ENCODE assay signal across 14 mouse cellular contexts in the genomic region with DNA sequence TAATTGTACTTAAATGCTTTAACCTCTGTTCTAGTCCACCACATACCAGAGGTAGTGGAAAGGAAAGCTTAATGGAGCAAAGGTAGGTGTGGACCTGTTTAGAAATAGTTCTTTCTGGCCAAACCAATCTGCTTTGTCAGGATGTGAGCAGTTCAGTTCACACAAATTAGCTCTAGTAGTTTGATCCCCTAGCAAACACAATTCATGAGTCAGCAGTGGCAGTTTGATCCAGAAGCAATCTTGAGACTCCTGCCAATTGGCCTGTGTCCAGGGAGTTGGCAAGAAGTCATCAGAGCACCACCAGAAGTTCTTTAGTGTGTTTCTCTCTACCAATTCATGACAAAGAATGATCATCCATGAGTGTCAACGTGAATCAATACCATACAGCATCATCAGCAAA.
DNase-seq lines count a peak whose midpoint lies in the region; ATAC-seq and TF ChIP-seq lines count a peak whose summit lies in the region.
"Had no signal": no experiment of that assay in that cellular context is flagged by ENCODE, and none has a peak within 500 bp of the region (broad histone marks: within the 10 kb centered on the region; RNA-seq: fewer than 3 reads in every experiment).

No protein-coding gene starts in this region.

- no peak for TF ChIP-seq POLR2A in brain, embryonic 14.5 days (IDR thresholded peaks at IDR 0.05; ENCODE audit: borderline replicate concordance, extremely low read depth, insufficient read depth, insufficient read length, poor library complexity, severe bottlenecking)

- H3K4me3 ChIP-seq in kidney, embryonic 16.5 days (ENCODE audit: low read length): no peak overlapping the region
- H3K4me3 ChIP-seq in embryonic facial prominence, embryonic 10.5 days: no peak overlapping the region
- H3K4me3 ChIP-seq: embryonic facial prominence, embryonic 12.5 days; forebrain, embryonic 10.5 days; heart, embryonic 15.5 days; hindbrain, embryonic 12.5 days had no signal

- H3K9me3 ChIP-seq in kidney, embryonic 16.5 days (ENCODE audit: low read length): no peaks in the 10 kb centered on the region
- no peaks in the 10 kb centered on the region for H3K9me3 ChIP-seq in embryonic facial prominence, embryonic 10.5 days
- H3K9me3 ChIP-seq: embryonic facial prominence, embryonic 12.5 days; forebrain, embryonic 10.5 days; heart, embryonic 15.5 days; hindbrain, embryonic 12.5 days had no signal

- no peaks in the 10 kb centered on the region for H3K4me1 ChIP-seq in kidney, embryonic 16.5 days (ENCODE audit: insufficient read depth, low read length)
- H3K4me1 ChIP-seq in embryonic facial prominence, embryonic 10.5 days: no peaks in the 10 kb centered on the region
- H3K4me1 ChIP-seq: embryonic facial prominence, embryonic 12.5 days; forebrain, embryonic 10.5 days; heart, embryonic 15.5 days; hindbrain, embryonic 12.5 days had no signal

- no peak for ATAC-seq in kidney, embryonic 16.5 days (ENCODE audit: low FRiP score, low TSS enrichment)
- ATAC-seq: intestine, postnatal 0 days had no signal

- H3K36me3 ChIP-seq in kidney, embryonic 16.5 days (ENCODE audit: insufficient read depth, low read length): no peaks in the 10 kb centered on the region
- H3K36me3 ChIP-seq in embryonic facial prominence, embryonic 10.5 days (replicated peaks): no peaks in the 10 kb centered on the region
- H3K36me3 ChIP-seq: embryonic facial prominence, embryonic 12.5 days; forebrain, embryonic 10.5 days; heart, embryonic 15.5 days; hindbrain, embryonic 12.5 days had no signal

- no peak overlapping the region for H3K4me2 ChIP-seq in kidney, embryonic 16.5 days (replicated peaks; ENCODE audit: low read depth, low read length)
- H3K4me2 ChIP-seq: embryonic facial prominence, embryonic 12.5 days; heart, embryonic 15.5 days; hindbrain, embryonic 12.5 days had no signal

- no peak overlapping the region for H3K9ac ChIP-seq in kidney, embryonic 16.5 days (replicated peaks; ENCODE audit: low read length)
- H3K9ac ChIP-seq: embryonic facial prominence, embryonic 12.5 days; heart, embryonic 15.5 days; hindbrain, embryonic 12.5 days had no signal

- no peaks in the 10 kb centered on the region for H3K27me3 ChIP-seq in kidney, embryonic 16.5 days (ENCODE audit: insufficient read depth, low read length)
- no peaks in the 10 kb centered on the region for H3K27me3 ChIP-seq in embryonic facial prominence, embryonic 10.5 days (replicated peaks; ENCODE audit: low read depth, poor library complexity, severe bottlenecking)
- H3K27me3 ChIP-seq: embryonic facial prominence, embryonic 12.5 days; heart, embryonic 15.5 days; hindbrain, embryonic 12.5 days had no signal

- no peak overlapping the region for H3K27ac ChIP-seq in kidney, embryonic 16.5 days (ENCODE audit: low read length)
- H3K27ac ChIP-seq in embryonic facial prominence, embryonic 10.5 days (replicated peaks): no peak overlapping the region
- H3K27ac ChIP-seq: embryonic facial prominence, embryonic 12.5 days; forebrain, embryonic 10.5 days; heart, embryonic 15.5 days; hindbrain, embryonic 12.5 days had no signal

- no peak for TF ChIP-seq CTCF in brain, embryonic 14.5 days (IDR thresholded peaks at IDR 0.05; ENCODE audit: borderline replicate concordance, extremely low read depth, insufficient read depth, insufficient read length)

- DNase-seq in kidney, adult 18-20 months: peak; percentile 67
- DNase-seq in right cerebral cortex, postnatal 4 days: peak; percentile 2
- DNase-seq in right cerebral cortex, postnatal 25 days: no peak
- peak; percentile 14 for DNase-seq in brain, embryonic 14.5 days (ENCODE audit: low read depth)
- DNase-seq in urinary bladder, postnatal 25 days (ENCODE audit: low spot score): no peak
- DNase-seq in embryonic facial prominence, embryonic 10.5 days (ENCODE audit: low spot score): no peak
- DNase-seq: lung, adult 18-20 months; thymus, adult 2 months had no signal

- WGBS in kidney, embryonic 16.5 days: 90% methylated on average over 1 of the region's 1 CpGs
- WGBS in embryonic facial prominence, embryonic 10.5 days: 89% methylated on average over 1 of the region's 1 CpGs

Comparison
In these comparisons a context has a peak if more than half of its experiments do, and no peak if none do; other contexts are left out.
1. DNase-seq: peak in kidney, adult 18-20 months (single experiment), right cerebral cortex, postnatal 4 days (single experiment) and brain, embryonic 14.5 days (single experiment); none in right cerebral cortex, postnatal 25 days (single experiment), urinary bladder, postnatal 25 days (single experiment) and embryonic facial prominence, embryonic 10.5 days (single experiment).